25 mouse cellular contexts compared by ENCODE assay signal in the genomic region with DNA sequence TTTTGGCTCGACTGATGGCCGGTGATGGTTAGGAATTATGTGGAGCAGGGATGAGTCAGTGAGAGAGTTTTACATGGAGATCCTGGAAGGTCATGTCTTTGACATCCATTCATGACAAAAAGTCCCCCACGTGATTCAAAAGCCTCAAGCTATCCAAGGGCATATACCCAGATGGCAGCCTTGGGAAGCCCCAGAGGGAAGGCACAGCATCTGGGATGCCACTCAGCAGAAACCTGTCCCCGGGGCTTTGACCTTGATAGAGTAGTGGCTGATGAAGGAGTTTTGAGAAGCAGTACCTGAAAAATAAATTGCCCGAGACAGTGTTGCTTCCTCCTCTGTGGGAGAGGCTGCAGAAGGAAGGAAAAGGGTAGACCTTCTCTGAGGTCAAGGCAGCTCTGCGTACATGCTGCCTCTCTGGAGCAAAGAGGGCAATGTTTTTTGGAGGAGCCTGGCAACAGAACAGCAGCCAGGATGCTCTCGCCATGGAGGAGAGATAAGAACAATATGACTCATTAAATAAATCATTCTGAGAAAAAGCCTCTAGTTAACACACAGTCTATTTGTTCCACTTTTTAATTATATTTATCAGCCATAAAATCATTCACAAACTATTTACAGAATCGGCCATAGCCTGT. TPM values are rescaled to one million over a fixed set of nuclear protein-coding genes. Genes with fewer than 3 reads are reported as not detected.
DNase-seq lines count a peak whose midpoint lies in the region; ATAC-seq and TF ChIP-seq lines count a peak whose summit lies in the region.
"Had no signal": no experiment of that assay in that cellular context is flagged by ENCODE, and none has a peak within 500 bp of the region (broad histone marks: within the 10 kb centered on the region; RNA-seq: fewer than 3 reads in every experiment).

No protein-coding gene starts in this region.

- H3ac ChIP-seq in myocyte (ENCODE audit: control insufficient read depth, insufficient read length), result no peak overlapping the region

- no peak for TF ChIP-seq EP300 in MEL (IDR thresholded peaks at IDR 0.05; ENCODE audit: low read depth in 1 of 2, low read length in 2 of 2)

- H3K27me3 ChIP-seq in heart, embryonic 15.5 days, result no peaks in the 10 kb centered on the region
- no peaks in the 10 kb centered on the region for H3K27me3 ChIP-seq in MEL (ENCODE audit: control insufficient read depth in 1 of 2, insufficient read depth in 2 of 2, low read length in 2 of 2)
- H3K27me3 ChIP-seq in myocyte (ENCODE audit: control insufficient read depth, insufficient read depth, insufficient read length), result no peaks in the 10 kb centered on the region
- H3K27me3 ChIP-seq: embryonic facial prominence, embryonic 12.5 days; forebrain, embryonic 12.5 days; midbrain, embryonic 13.5 days; neural tube, embryonic 12.5 days had no signal

- H3K4me1 ChIP-seq in heart, embryonic 15.5 days (replicated peaks), result peaks cover 32% of the 10 kb centered on the region
- no peaks in the 10 kb centered on the region for H3K4me1 ChIP-seq in MEL (ENCODE audit: control insufficient read depth in 1 of 2, insufficient read depth in 2 of 2, low read length in 2 of 2)
- H3K4me1 ChIP-seq: embryonic facial prominence, embryonic 12.5 days; forebrain, embryonic 12.5 days; liver, embryonic 13.5 days; midbrain, embryonic 13.5 days; neural tube, embryonic 12.5 days had no signal

- no peak overlapping the region for H3K4me2 ChIP-seq in heart, embryonic 15.5 days
- H3K4me2 ChIP-seq in myocyte (ENCODE audit: low read depth), result no peak overlapping the region
- H3K4me2 ChIP-seq: embryonic facial prominence, embryonic 12.5 days; forebrain, embryonic 12.5 days; hindbrain, embryonic 14.5 days; liver, embryonic 13.5 days; midbrain, embryonic 13.5 days; neural tube, embryonic 12.5 days had no signal

- ATAC-seq in heart, embryonic 15.5 days (replicated peaks; ENCODE audit: insufficient number of reproducible peaks, insufficient read depth, low FRiP score, low read depth), result no peak
- ATAC-seq: inflammation-experienced regulatory T-cells, adult 6 months; midbrain, embryonic 13.5 days had no signal

- no peaks in the 10 kb centered on the region for H3K9me3 ChIP-seq in heart, embryonic 15.5 days (replicated peaks)
- no peaks in the 10 kb centered on the region for H3K9me3 ChIP-seq in MEL (replicated peaks; ENCODE audit: insufficient read depth, low read length)
- H3K9me3 ChIP-seq: embryonic facial prominence, embryonic 12.5 days; forebrain, embryonic 12.5 days; liver, embryonic 13.5 days; midbrain, embryonic 13.5 days; neural tube, embryonic 12.5 days had no signal

- no peak for DNase-seq in heart, postnatal 4 days
- no peak for DNase-seq in MEL (ENCODE audit: low read depth, low spot score)
- DNase-seq in adrenal gland, adult 2 months, result peak; percentile 84
- no peak for DNase-seq in gastrocnemius, postnatal 10 days
- no peak for DNase-seq in lung, postnatal 36 days
- DNase-seq: cerebellum, adult 11 months; cerebellum, postnatal 14 days; heart, postnatal 36 days; kidney, adult 2 months; liver, embryonic 13.5 days; lung, adult 2 months; lung, postnatal 14 days; retina, postnatal 1 day; thymus, postnatal 25 days had no signal

- no peak for TF ChIP-seq RAD21 in MEL (IDR thresholded peaks at IDR 0.05; ENCODE audit: low read depth, low read length)

- TF ChIP-seq POLR2A in MEL (IDR thresholded peaks at IDR 0.05; ENCODE audit: control insufficient read depth in 1 of 2, insufficient read depth in 1 of 2, low read depth in 1 of 2, low read length in 2 of 2, poor library complexity in 1 of 2) (no peak), myocyte (IDR thresholded peaks at IDR 0.05; ENCODE audit: insufficient read length, low read depth) (no peak)

- no peak for TF ChIP-seq CTCF in MEL (IDR thresholded peaks at IDR 0.05 in 2 of 3, conservative IDR thresholded peaks at IDR 0.05 in 1 of 3; ENCODE audit: control insufficient read depth in 1 of 3, insufficient read depth in 1 of 3, low read depth in 2 of 3, low read length in 3 of 3, poor library complexity in 1 of 3, severe bottlenecking in 1 of 3)

- H3K36me3 ChIP-seq in heart, embryonic 15.5 days, result no peaks in the 10 kb centered on the region
- H3K36me3 ChIP-seq in MEL (ENCODE audit: control insufficient read depth in 1 of 2, insufficient read depth in 2 of 2, low read length in 2 of 2), result no peaks in the 10 kb centered on the region
- no peaks in the 10 kb centered on the region for H3K36me3 ChIP-seq in myocyte (ENCODE audit: control insufficient read depth, insufficient read depth)
- H3K36me3 ChIP-seq: embryonic facial prominence, embryonic 12.5 days; forebrain, embryonic 12.5 days; liver, embryonic 13.5 days; midbrain, embryonic 13.5 days; neural tube, embryonic 12.5 days had no signal

- peak overlapping the region; percentile 64 for H3K27ac ChIP-seq in heart, embryonic 15.5 days
- no peak overlapping the region for H3K27ac ChIP-seq in MEL (ENCODE audit: control insufficient read depth, low read depth, low read length)
- H3K27ac ChIP-seq: embryonic facial prominence, embryonic 12.5 days; forebrain, embryonic 12.5 days; hindbrain, embryonic 14.5 days; kidney, postnatal 0 days; left cerebral cortex, adult 2 months; liver, embryonic 13.5 days; midbrain, embryonic 13.5 days; neural tube, embryonic 12.5 days had no signal

- H3K79me2 ChIP-seq in MEL (ENCODE audit: control insufficient read depth, insufficient read depth, low read length, poor library complexity), result no peaks in the 10 kb centered on the region
- H3K79me2 ChIP-seq in myocyte (ENCODE audit: control insufficient read depth, insufficient read depth), result no peaks in the 10 kb centered on the region

- 68% methylated on average over 8 of the region's 8 CpGs for WGBS in heart, embryonic 15.5 days

- H3K9ac ChIP-seq in heart, embryonic 15.5 days, result no peak overlapping the region
- H3K9ac ChIP-seq in MEL (ENCODE audit: control insufficient read depth, low read depth, low read length, poor library complexity, severe bottlenecking), result no peak overlapping the region
- H3K9ac ChIP-seq: embryonic facial prominence, embryonic 12.5 days; forebrain, embryonic 12.5 days; hindbrain, embryonic 14.5 days; liver, embryonic 13.5 days; midbrain, embryonic 13.5 days; neural tube, embryonic 12.5 days had no signal

- no peak overlapping the region for H3K4me3 ChIP-seq in heart, embryonic 15.5 days
- H3K4me3 ChIP-seq in MEL (ENCODE audit: control insufficient read depth in 1 of 2, insufficient read depth in 1 of 2, low read depth in 2 of 2, low read length in 2 of 2) (no peak overlapping the region), myocyte (no peak overlapping the region)
- H3K4me3 ChIP-seq: embryonic facial prominence, embryonic 12.5 days; forebrain, embryonic 12.5 days; left cerebral cortex, adult 2 months; liver, embryonic 13.5 days; midbrain, embryonic 13.5 days; neural tube, embryonic 12.5 days had no signal

TF ChIP-seq in MEL, 35 proteins besides CTCF, POLR2A, EP300 and RAD21:
- TF ChIP-seq GATA1 (IDR thresholded peaks at IDR 0.05; ENCODE audit: low read depth, low read length), result peak; percentile 28; the same call in 1 of the 2 replicates
- no peak for TF ChIP-seq MEF2A (IDR thresholded peaks at IDR 0.05; ENCODE audit: extremely low read depth, insufficient replicate concordance, low read depth, low read length, poor library complexity, severe bottlenecking)

TF ChIP-seq in myocyte, 11 proteins besides CTCF, POLR2A, EP300 and RAD21:
- no peak for TF ChIP-seq MYOG (IDR thresholded peaks at IDR 0.05; ENCODE audit: control insufficient read depth in 1 of 3, insufficient read depth in 1 of 3, insufficient read length in 2 of 3, low read depth in 2 of 3)
- no peak for TF ChIP-seq SRF (IDR thresholded peaks at IDR 0.05; ENCODE audit: control insufficient read depth, insufficient read length, low read depth)
- TF ChIP-seq CEBPB (IDR thresholded peaks at IDR 0.05; ENCODE audit: insufficient read depth, poor library complexity, severe bottlenecking), result no peak
- no peak for TF ChIP-seq TCF3 (IDR thresholded peaks at IDR 0.05; ENCODE audit: insufficient read length, low read depth)
- peak; percentile 52 for TF ChIP-seq USF1 (IDR thresholded peaks at IDR 0.05; ENCODE audit: low read depth)

RNA-seq across cellular contexts. Expression of gene Adrb1, which starts 38.4 kb away (rescaled TPM):
- 4.0 and 4.7 TPM in 2 replicates for polyA plus RNA-seq in heart, embryonic 15.5 days (2015; fragmentation: Nextera tagmentation; extraction: Ambion mirVana)
- total RNA-seq in heart, postnatal 4 days (2021), result 10 to 100 TPM; 30.3 to 33.8 TPM
- total RNA-seq in MEL (2012; rRNA removed), result not detected in 2 replicates
- polyA plus RNA-seq in MEL (2012; ENCODE audit: insufficient read depth in 1 of 2, insufficient read length in 2 of 2, low read depth in 1 of 2, low replicate concordance in 2 of 2, missing spikeins in 1 of 2) (not detected), myocyte (2012; fragmentation: generic; extraction: Trizol) (0.60 TPM)
- total RNA-seq in adrenal gland, adult 2 months (2021), result 1 to 10 TPM; 2.1 to 7.5 TPM
- 9.5 and 13.9 TPM in 2 replicates for polyA plus RNA-seq in adrenal gland, adult 2 months (2012; rRNA removed)
- 1 to 10 TPM; 1.1 to 1.5 TPM for total RNA-seq in gastrocnemius, postnatal 10 days (2021)
- total RNA-seq: granulocyte monocyte progenitor cell, adult 5-6 weeks had no signal
